8 mouse cellular contexts compared by ENCODE assay signal in genomic region chr4:137276443-137277165, GRCm38 (mm10). TPM values are rescaled to one million over a fixed set of nuclear protein-coding genes. Genes with fewer than 3 reads are reported as not detected.
DNase-seq lines count a peak whose midpoint lies in the region; ATAC-seq and TF ChIP-seq lines count a peak whose summit lies in the region.

No protein-coding gene starts in this region.

- H3K4me1 ChIP-seq in liver, embryonic 14.5 days (replicated peaks; ENCODE audit: control insufficient read depth in 2 of 2, insufficient read depth in 2 of 2, low read length in 1 of 2), result no peaks in the 10 kb centered on the region

- H3K4me3 ChIP-seq in liver, embryonic 14.5 days (ENCODE audit: insufficient read depth in 1 of 2, low read depth in 2 of 2, low read length in 2 of 2), result peak overlapping the region in 1 of 2 experiments; percentile 21; a peak in 2 of 4 replicates

- H3K27ac ChIP-seq in liver, embryonic 14.5 days, result no peak overlapping the region

- ATAC-seq in frontal cortex, adult (ENCODE audit: low TSS enrichment), result peak; percentile 21
- no peak for ATAC-seq in liver, embryonic 14.5 days (ENCODE audit: insufficient read depth)

- no peaks in the 10 kb centered on the region for H3K36me3 ChIP-seq in liver, embryonic 14.5 days (replicated peaks; ENCODE audit: control insufficient read depth, insufficient read depth, low read depth)

- no peak overlapping the region for H3K9ac ChIP-seq in liver, embryonic 14.5 days (replicated peaks)

- no peak for TF ChIP-seq EP300 in liver, embryonic 14.5 days (IDR thresholded peaks at IDR 0.05; ENCODE audit: low read depth)

- 3% methylated on average over 36 of the region's 46 CpGs for WGBS in liver, embryonic 14.5 days (ENCODE audit: insufficient replicate concordance)

- H3K4me2 ChIP-seq in liver, embryonic 14.5 days (ENCODE audit: low read depth), result peak overlapping the region; percentile 19

- TF ChIP-seq CTCF in liver, embryonic 14.5 days (IDR thresholded peaks at IDR 0.05; ENCODE audit: low read depth), result no peak

- no peaks in the 10 kb centered on the region for H3K9me3 ChIP-seq in liver, embryonic 14.5 days (ENCODE audit: control insufficient read depth, low read length)

- DNase-seq in frontal cortex, postnatal 14 days (ENCODE audit: low spot score in 2 of 2), result no peak
- DNase-seq in thymus, postnatal 4 days, result peak; percentile 30
- no peak for DNase-seq in thymus, postnatal 36 days
- no peak for DNase-seq in liver, embryonic 14.5 days (ENCODE audit: low read depth in 3 of 3, low spot score in 3 of 3)
- no peak for DNase-seq in cerebellum, adult 9-11 months
- no peak for DNase-seq in spleen, postnatal 10 days (ENCODE audit: low spot score in 2 of 2)
- no peak for DNase-seq in spleen, postnatal 36 days (ENCODE audit: low spot score in 2 of 2)

- peaks cover 50% of the 10 kb centered on the region for H3K27me3 ChIP-seq in liver, embryonic 14.5 days (ENCODE audit: control insufficient read depth, insufficient read depth, low read length)

RNA-seq across cellular contexts. Expression of gene Wnt4, which starts 0.7 kb away (rescaled TPM):
- 0.16 and 0.25 TPM in 2 replicates for polyA plus RNA-seq in liver, embryonic 14.5 days (2012; rRNA removed)
- polyA plus RNA-seq in liver, embryonic 14.5 days (2014; fragmentation: Nextera tagmentation; extraction: Ambion mirVana), result 0.09 and 0.14 TPM in 2 replicates
